Mouse (Mus musculus) CH12.LX (cell line): ENCODE results near the gene Ucn2.

Experiments used
- CTCF ChIP-seq, 2 experiments: IDR thresholded peaks in 1 of 2; conservative IDR thresholded peaks in 1 of 2; 2 replicates each; pipeline ENCODE4 v1.5.1; 2011 to 2012; ENCODE audit warnings: low read depth in 2 of 2, low read length in 2 of 2, improper control_type of control experiment in 1 of 2, inconsistent platforms in 1 of 2, mild to moderate bottlenecking in 1 of 2, moderate library complexity in 1 of 2
- EP300 ChIP-seq: IDR thresholded peaks from 2 replicates; pipeline ENCODE4 v1.6.1; 2011; ENCODE audit warnings: low read length, improper control_type of control experiment
- MAZ ChIP-seq: IDR thresholded peaks from 2 replicates; pipeline ENCODE4 v1.6.1; 2012; ENCODE audit warnings: low read depth, mild to moderate bottlenecking, inconsistent platforms, low read length, improper control_type of control experiment, moderate library complexity
- MYC ChIP-seq: IDR thresholded peaks from 2 replicates; pipeline ENCODE4 v1.6.1; 2011; ENCODE audit warnings: low read depth, mild to moderate bottlenecking, improper control_type of control experiment, low read length
- POLR2AphosphoS2 ChIP-seq: IDR thresholded peaks from 2 replicates; pipeline ENCODE4 v1.6.1; 2011; ENCODE audit warnings: low read depth, low read length, improper control_type of control experiment
- ZC3H11A ChIP-seq: IDR thresholded peaks from 2 replicates; pipeline ENCODE4 v1.6.1; 2012; ENCODE audit warnings: low read depth, mild to moderate bottlenecking, inconsistent platforms, low read length, improper control_type of control experiment
- ZMIZ1 ChIP-seq: IDR thresholded peaks from 2 replicates; pipeline ENCODE4 v1.6.1; 2012; ENCODE audit warnings: low read depth, mild to moderate bottlenecking, inconsistent platforms, low read length, improper control_type of control experiment
- ZNF384 ChIP-seq: IDR thresholded peaks from 2 replicates; pipeline ENCODE4 v1.6.1; 2012; ENCODE audit warnings: low read depth, low read length, improper control_type of control experiment, inconsistent platforms

DNA sequence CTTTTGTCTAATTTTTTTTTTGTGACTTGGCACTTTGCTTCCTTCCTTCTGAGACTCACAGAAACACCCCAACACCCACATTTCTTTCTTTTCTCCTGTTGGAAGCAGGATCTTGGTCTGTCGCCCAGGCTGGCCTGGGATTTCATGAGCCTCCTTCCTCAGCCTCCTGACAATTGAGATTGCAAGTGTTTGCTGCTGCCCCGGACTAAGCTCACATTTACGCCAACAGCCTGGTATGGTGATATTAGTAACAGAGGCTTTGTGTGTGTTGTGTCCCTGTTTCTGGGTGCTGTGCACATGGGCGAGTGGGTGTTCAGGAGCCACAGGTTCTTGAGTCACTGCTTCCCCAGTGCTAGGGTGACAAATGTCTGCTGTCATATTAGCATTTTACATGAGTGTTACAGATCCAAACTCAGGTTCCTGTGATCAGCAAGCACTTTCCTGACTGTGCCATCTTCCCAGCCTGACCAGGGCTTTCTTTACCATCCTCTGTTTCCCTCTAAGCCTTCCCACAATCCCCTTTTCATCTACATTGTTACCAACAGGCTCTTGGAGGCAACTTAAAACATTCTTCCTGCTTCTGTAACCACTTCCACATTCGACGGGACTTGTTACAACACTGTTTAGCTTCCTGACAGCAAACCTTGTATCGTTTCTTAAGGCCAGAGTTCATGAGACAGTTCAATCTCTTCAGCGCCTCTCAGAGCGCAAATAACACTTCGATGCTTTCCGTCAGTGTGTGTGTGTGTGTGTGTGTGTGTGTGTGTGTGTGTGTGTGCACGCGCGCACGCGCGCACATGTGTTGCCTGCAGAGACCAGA lies 37.3 kb downstream of the Ucn2 start:
- no peak for TF ChIP-seq ZC3H11A
- no peak for TF ChIP-seq ZNF384
- TF ChIP-seq POLR2AphosphoS2 = no peak
- TF ChIP-seq MAZ = no peak
- no peak for TF ChIP-seq ZMIZ1
- no peak for TF ChIP-seq MYC
- TF ChIP-seq CTCF (conservative IDR thresholded peaks at IDR 0.05 in 1 of 2, IDR thresholded peaks at IDR 0.05 in 1 of 2; ENCODE audit: low read depth in 2 of 2, low read length in 2 of 2) = no peak
- TF ChIP-seq EP300 = no peak
